Mouse (Mus musculus): ENCODE data around the gene Palld. TPM values are rescaled to one million over a fixed set of nuclear protein-coding genes. Genes with fewer than 3 reads are reported as not detected.

The Palld gene
- total RNA-seq, 2 experiments from 2014 or later: 7.2 to 8.1 TPM

- no peak for DNase-seq (ENCODE audit: low spot score in 2 of 2)
These were observed 435.6 kb downstream of the Palld start for GRCm38 (mm10) chr8:61466696-61467552.

GRCm38 (mm10) chr8:61464393-61464792 is 438.1 kb downstream of the Palld start:
- no peak for DNase-seq (ENCODE audit: low spot score in 2 of 2)

DNA sequence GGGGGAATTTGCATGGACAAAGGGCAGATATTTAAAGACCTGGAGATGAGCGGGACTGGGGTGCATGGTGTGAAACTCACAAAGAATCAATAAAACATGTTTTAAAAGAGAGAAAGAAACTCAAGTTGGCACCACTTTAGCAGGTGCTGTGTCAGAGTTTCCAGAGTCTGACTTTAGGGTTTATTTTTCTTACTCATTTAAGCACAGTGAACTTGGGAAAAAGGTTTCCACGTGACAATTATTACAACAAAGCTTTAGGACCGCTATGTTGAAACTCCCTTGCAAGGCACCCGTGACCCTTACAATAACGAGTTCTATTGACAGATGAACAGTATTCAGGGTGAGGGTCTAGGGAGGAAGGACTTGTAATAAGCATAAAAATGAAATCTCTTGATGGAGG is 440.3 kb downstream of the Palld start:
- DNase-seq (ENCODE audit: low spot score in 2 of 2): no peak

Other genes with a start within 250 kb of the Palld start
- under 1 TPM; 0.18 to 0.26 TPM for gene Ddx60, start 25.4 kb upstream of the Palld start, total RNA-seq (2021)
- gene Anxa10, start 220.5 kb upstream of the Palld start, total RNA-seq (2021): not detected

Measured in layer of hippocampus, postnatal 14 days (tissue).